Mouse (Mus musculus) ES-CJ7 (cell line): ENCODE data around the gene Cdrt4.
A peak's percentile ranks its signal among the peaks of the same experiment; 100 is the strongest.

Experiments used
- DNase-seq: peaks from one replicate; pipeline ENCODE4 v3.0.0; 2011; ENCODE audit warnings: low read depth, low spot score

Cdrt4 gene

GRCm38 (mm10) chr11:63035420-63036211 is 84.6 kb downstream of the Cdrt4 start:
- no peak for DNase-seq

DNA sequence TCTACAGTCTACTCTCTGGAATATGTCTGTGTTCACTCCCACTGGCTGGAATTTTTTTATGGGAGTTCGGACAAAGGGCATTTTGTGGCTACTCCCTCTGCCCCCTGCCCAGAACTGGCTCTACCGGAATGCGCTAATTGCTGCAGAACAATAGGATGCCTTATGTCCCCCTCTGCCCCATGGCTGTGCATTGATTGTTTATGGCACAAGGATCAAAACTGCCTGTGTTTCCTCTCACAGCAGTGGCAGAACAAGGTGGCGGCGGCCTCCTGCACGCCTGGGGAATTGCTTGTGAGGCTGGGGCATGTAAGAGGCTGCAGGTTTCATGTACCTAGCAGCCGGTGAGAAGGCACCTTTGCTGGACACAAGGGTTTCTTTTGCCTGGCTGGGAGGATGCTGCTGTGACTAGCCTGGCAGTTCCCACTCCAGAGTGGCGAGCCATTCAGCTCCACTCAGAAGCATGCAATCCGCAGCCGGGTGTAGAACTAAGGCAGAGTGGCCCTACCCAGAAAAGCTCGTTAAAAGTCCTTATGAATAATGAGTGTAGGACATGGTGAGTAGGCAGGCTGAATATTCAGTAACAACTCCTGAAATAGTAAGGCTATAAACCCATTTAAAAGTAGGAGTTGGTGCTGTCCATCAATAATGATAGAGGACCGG is 89.1 kb downstream of the Cdrt4 start:
- DNase-seq: peak; percentile 20
